Mouse (Mus musculus): ENCODE results near the gene Alox5ap. TPM values are rescaled to one million over a fixed set of nuclear protein-coding genes. Genes with fewer than 3 reads are reported as not detected.

Alox5ap gene
- polyA plus RNA-seq (2012; rRNA removed) = 7.6 and 11.4 TPM in 2 replicates

GRCm38 (mm10) chr5:149264405-149264804, at the start of gene Alox5ap:
Alox5ap (plus strand) TSS chr5:149264767.

Other genes with a start within 250 kb of the Alox5ap start
- gene Uspl1, start 80.4 kb upstream of the Alox5ap start, polyA plus RNA-seq (2012; rRNA removed) = 1.4 and 1.7 TPM in 2 replicates
- 1.5 and 2.4 TPM in 2 replicates for gene Hmgb1, start 80.3 kb upstream of the Alox5ap start, polyA plus RNA-seq (2012; rRNA removed)
- 4.1 and 6.9 TPM in 2 replicates for gene Medag, start 147.0 kb downstream of the Alox5ap start, polyA plus RNA-seq (2012; rRNA removed)
- gene Tex26, start 174.9 kb downstream of the Alox5ap start, polyA plus RNA-seq (2012; rRNA removed) = not detected in 2 replicates